Mouse (Mus musculus): ENCODE measurements around the gene Naip6. TPM values are rescaled to one million over a fixed set of nuclear protein-coding genes. Genes with fewer than 3 reads are reported as not detected.
"Not testable (repeated sequence)": the region's sequence is repeated elsewhere in the genome, so short reads cannot be mapped to it uniquely, and the experiment has no call there.

Gene Naip6
- total RNA-seq (2021): under 1 TPM; 0.08 to 0.09 TPM
- long read RNA-seq, experiment 1: 0 reads
- long read RNA-seq, experiment 2: 0 reads

DNA sequence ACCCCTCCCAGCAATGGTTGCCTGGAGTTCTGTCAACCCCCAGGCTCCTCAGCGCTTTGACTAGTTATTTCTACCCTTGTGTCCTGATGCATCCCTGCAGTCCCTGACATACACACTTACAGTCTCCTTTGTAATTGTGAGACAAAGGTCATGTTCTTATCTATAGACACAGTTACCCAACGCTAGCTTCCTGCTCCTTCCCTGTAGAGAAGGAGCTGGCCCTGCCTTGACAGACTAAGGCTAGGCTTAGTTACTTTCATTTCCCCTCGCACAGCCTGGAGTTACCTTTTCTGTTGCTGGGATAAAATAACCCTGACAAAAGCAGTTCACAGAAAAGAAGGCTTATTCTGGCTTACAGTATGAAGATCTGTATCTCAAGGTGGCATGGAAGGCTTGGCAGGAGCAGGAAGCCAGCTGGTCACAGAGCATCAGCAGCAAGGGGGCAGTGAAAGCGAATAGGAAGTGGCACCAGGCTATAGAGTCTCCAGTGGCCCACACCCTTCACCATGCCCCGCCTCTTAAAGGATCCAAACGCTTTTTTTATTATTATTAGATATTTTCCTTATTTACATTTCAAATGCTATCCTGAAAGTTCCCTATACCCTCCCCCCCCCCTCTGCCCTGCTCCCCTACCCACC, at the start of gene Naip6:
Gene Naip6 (minus strand): TSS at position 419 of the 638 bp plus-strand sequence.
- intact Hi-C loops (cut with DNase I; ENCODE audit: low total_unique reads); DNase-seq: not testable (repeated sequence)

- DNase-seq; intact Hi-C loops (cut with DNase I; ENCODE audit: low total_unique reads): not testable (repeated sequence)
These were observed 34.8 kb upstream of the Naip6 start for GRCm38 (mm10) chr13:100352315-100352714.

GRCm38 (mm10) chr13:100349510-100350173, 32.2 kb upstream of the Naip6 start:
- intact Hi-C loops (cut with DNase I; ENCODE audit: low total_unique reads): loop anchor here (10.0 kb wide), 1 partner anchor 85 kb away; no protein-coding TSS in a partner anchor
- not testable (repeated sequence) for DNase-seq

GRCm38 (mm10) chr13:100341822-100342221, 24.3 kb upstream of the Naip6 start:
- DNase-seq: no peak

GRCm38 (mm10) chr13:100331728-100332127, 14.3 kb upstream of the Naip6 start:
- DNase-seq; intact Hi-C loops (cut with DNase I; ENCODE audit: low total_unique reads): not testable (repeated sequence)

More at GRCm38 (mm10) chr13:100341822-100342221, 24.3 kb upstream of the Naip6 start:
- intact Hi-C loops (cut with DNase I; ENCODE audit: low total_unique reads): loop anchor here (10.0 kb wide), 1 partner anchor 77 kb away; no protein-coding TSS in a partner anchor

GRCm38 (mm10) chr13:100328899-100329298, 11.4 kb upstream of the Naip6 start:
- DNase-seq; intact Hi-C loops (cut with DNase I; ENCODE audit: low total_unique reads): not testable (repeated sequence)

GRCm38 (mm10) chr13:100328029-100328428, 10.6 kb upstream of the Naip6 start:
- intact Hi-C loops (cut with DNase I; ENCODE audit: low total_unique reads); DNase-seq: not testable (repeated sequence)

DNA sequence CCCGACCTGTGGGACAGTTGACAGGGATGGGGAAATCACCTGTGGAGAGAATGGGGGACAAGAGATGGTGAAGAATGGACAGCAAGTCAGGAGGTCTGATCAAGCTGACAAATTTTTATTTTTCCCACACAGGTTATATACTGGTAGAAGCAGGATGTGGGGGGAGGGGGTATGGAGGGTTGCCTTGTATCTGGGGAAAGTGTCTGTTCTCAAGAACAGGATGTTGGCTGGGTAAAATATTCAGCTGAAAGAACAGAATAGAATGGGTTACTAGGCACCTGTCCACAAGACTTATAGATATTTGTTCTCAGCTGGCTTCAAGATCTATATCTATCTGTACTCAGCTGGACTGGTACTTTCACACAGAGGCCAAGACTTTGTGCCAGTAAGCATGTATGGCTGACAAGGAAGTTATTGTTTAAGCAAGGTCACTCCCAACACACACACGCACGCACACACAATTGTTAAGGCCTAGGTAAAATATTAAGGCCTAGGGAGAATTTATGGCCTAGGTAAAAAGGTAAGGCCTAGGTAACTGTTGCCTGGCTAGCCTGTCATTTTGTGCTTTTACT, 4.9 kb upstream of the Naip6 start:
- intact Hi-C loops (cut with DNase I; ENCODE audit: low total_unique reads); DNase-seq: not testable (repeated sequence)

DNA sequence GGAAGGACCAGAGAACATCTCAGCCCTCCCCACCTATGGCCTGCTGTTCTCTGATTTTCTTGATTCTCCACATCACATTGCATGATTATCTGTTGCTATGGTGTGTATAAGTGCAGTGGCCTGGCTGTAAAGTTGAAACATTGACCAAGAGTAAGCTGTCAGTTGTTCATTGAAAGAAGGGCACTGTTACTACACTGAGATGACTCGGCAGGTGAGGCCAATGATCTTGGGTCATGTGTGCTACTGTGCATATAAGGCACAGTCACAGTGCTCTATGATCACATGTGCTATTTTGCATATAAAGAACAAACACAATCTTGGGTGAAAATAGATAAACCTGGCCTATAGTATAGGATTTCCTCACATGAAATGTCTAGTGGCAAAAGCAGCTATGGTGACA, 32.9 kb downstream of the Naip6 start:
- DNase-seq: no peak
- intact Hi-C loops (cut with DNase I; ENCODE audit: low total_unique reads): no loop called here

DNA sequence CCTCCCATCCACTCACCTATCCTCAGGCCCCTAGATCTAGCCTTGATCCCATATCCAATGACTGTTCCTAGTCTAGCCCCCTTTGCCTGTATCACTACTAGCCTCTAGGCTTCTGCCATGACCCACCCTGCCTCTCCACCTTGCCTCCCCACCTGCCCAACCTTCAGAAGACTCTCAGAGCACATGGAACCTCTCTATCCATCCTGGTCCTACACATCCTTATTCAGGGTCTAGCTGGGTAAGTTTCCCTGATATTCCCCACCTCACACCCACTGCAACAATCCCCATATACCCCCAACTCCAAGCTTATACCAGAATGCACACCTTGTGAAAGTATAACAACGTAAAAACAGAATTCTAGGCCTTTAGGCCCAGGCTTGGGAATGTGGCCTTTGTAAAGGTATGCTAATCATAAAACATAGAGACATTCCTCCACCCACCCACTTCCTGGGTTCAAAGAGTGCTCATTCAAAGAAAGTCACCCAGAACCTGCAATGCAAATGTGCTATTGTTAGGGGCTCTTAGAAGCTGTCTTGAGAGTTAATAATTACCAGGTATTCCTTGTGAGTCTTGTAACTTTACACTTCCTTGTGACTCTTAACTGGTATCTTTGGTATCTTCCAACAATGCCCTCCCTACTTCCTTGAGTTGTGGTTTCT, 45.9 kb downstream of the Naip6 start:
- intact Hi-C loops (cut with DNase I; ENCODE audit: low total_unique reads): not testable (repeated sequence)

DNA sequence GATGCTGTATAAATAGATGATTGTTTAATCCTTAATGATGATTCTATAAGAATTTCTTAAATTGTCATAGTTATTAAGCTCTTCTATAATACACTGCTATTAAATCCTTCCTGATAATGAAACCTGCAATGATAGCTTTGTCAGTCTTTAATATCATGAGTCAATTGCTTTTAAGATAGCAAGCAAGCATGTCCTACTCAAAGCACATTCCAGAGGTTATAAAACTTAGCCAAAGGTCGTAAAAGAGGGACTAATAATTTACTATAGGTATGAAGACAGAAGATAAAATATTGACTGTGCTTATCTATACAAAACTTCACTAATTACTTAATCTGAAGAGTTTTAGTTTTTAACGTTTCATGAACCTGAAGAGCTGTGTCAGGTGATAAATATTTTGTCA, 60.5 kb downstream of the Naip6 start:
- intact Hi-C loops (cut with DNase I; ENCODE audit: low total_unique reads); DNase-seq: not testable (repeated sequence)

More for the DNA sequence above, 45.9 kb downstream of the Naip6 start:
- DNase-seq: not testable (repeated sequence)

DNA sequence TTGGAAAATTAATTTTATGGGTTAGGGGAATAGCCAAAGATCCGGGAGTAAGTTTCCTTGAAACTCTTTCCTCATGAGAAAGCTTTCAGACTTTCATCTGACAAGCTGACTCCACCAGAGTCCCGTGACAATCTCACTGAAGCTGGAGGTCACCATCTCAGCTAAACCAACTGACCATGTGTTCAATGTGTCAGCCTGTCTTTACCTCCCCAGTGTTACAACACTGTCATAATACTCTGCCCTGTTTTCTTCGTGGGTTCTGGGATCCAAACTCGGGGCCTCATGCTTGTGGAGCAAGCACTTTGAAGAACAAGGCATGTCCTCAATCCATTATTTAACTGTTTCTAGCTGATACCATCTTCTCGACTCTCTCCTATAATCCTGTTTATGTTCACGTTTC, 61.5 kb downstream of the Naip6 start:
- DNase-seq; intact Hi-C loops (cut with DNase I; ENCODE audit: low total_unique reads): not testable (repeated sequence)

- DNase-seq; intact Hi-C loops (cut with DNase I; ENCODE audit: low total_unique reads): not testable (repeated sequence)
These were observed 65.6 kb downstream of the Naip6 start for GRCm38 (mm10) chr13:100251897-100252296.

GRCm38 (mm10) chr13:100246896-100247519, 70.5 kb downstream of the Naip6 start:
- DNase-seq; intact Hi-C loops (cut with DNase I; ENCODE audit: low total_unique reads): not testable (repeated sequence)

DNA sequence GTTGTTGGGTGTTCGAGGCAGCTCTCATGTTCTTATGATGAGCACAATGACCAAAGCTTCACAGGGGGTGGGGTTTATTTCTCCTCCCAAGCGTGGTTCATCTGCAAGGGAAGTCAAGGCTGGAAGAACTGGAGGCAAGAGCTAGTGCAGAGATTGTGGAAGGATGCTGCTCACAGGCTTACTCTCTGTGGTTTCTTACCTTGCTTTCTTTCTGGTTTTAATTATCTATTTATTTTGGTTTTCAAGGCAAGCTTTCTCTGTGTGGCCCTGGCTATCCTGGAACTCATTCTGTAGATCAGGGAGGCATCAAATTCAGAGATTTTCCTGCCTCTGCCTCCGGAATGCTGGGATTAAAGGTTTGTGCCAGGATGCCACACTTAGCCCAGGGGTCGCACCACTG, 71.3 kb downstream of the Naip6 start, which contains the start of gene Naip5:
Gene Naip5 (minus strand): TSS at position 101 of the 400 bp plus-strand sequence.
- DNase-seq; intact Hi-C loops (cut with DNase I; ENCODE audit: low total_unique reads): not testable (repeated sequence)

GRCm38 (mm10) chr13:100243702-100244101, 73.8 kb downstream of the Naip6 start:
- DNase-seq: no peak
- intact Hi-C loops (cut with DNase I; ENCODE audit: low total_unique reads): no loop called here

Measured in gastrocnemius, postnatal 14 days (tissue).